Mouse (Mus musculus) MEL (cell line): ENCODE measurements around the gene Nmrk2. TPM values are rescaled to one million over a fixed set of nuclear protein-coding genes. Genes with fewer than 3 reads are reported as not detected.

ENCODE experiments used
- DNase-seq: peaks from one replicate; pipeline ENCODE4 v3.0.0; 2011; ENCODE audit warnings: low read depth, low spot score
- H3K27ac ChIP-seq: 2 replicates; pipeline ENCODE4 v1.5.1; 2012; ENCODE audit warnings: low read depth, mild to moderate bottlenecking, control low read depth, low read length, moderate library complexity; ENCODE audit not compliant: control insufficient read depth
- H3K27me3 ChIP-seq, 2 experiments: fragments of 150-350 bp in 1 of 2; sonication (generic) in 1 of 2; 2 replicates each; pipeline ENCODE4 v1.6.1; 2012; ENCODE audit warnings: low read length in 2 of 2, mild to moderate bottlenecking in 2 of 2, improper control_type of control experiment in 1 of 2, moderate library complexity in 1 of 2; ENCODE audit not compliant: insufficient read depth in 2 of 2, control insufficient read depth in 1 of 2
- H3K36me3 ChIP-seq, 2 experiments: 2 replicates each; pipeline ENCODE4 v1.6.1; 2012 to 2014; ENCODE audit warnings: low read length in 2 of 2, improper control_type of control experiment in 1 of 2, inconsistent platforms in 1 of 2, mild to moderate bottlenecking in 1 of 2; ENCODE audit not compliant: insufficient read depth in 2 of 2, control insufficient read depth in 1 of 2
- H3K4me1 ChIP-seq, 2 experiments: fragments of 150-350 bp in 1 of 2; sonication (generic) in 1 of 2; 2 replicates each; pipeline ENCODE4 v1.6.1; 2012; ENCODE audit warnings: low read length in 2 of 2, improper control_type of control experiment in 1 of 2, mild to moderate bottlenecking in 1 of 2; ENCODE audit not compliant: insufficient read depth in 2 of 2, control insufficient read depth in 1 of 2
- H3K4me3 ChIP-seq, 2 experiments: fragments of 150-350 bp in 1 of 2; sonication (generic) in 1 of 2; 2 replicates each; pipeline ENCODE4 v1.5.1; 2012; ENCODE audit warnings: low read depth in 2 of 2, low read length in 2 of 2, mild to moderate bottlenecking in 2 of 2, moderate library complexity in 2 of 2, control low read depth in 1 of 2, improper control_type of control experiment in 1 of 2; ENCODE audit not compliant: control insufficient read depth in 1 of 2, insufficient read depth in 1 of 2
- H3K79me2 ChIP-seq: 2 replicates; pipeline ENCODE4 v1.6.1; 2012; ENCODE audit warnings: mild to moderate bottlenecking, low read length, moderate library complexity; ENCODE audit not compliant: control insufficient read depth, poor library complexity, insufficient read depth
- H3K9ac ChIP-seq: 2 replicates; pipeline ENCODE4 v1.6.1; 2012; ENCODE audit warnings: low read depth, mild to moderate bottlenecking, control low read depth, low read length, moderate library complexity; ENCODE audit not compliant: control insufficient read depth, poor library complexity, severe bottlenecking
- H3K9me3 ChIP-seq: fragments of 150-350 bp; sonication (generic); replicated peaks from 2 replicates; pipeline ENCODE4 v1.6.1; 2012; ENCODE audit warnings: mild to moderate bottlenecking, low read length, improper control_type of control experiment, moderate library complexity; ENCODE audit not compliant: insufficient read depth
- BHLHE40 ChIP-seq: IDR thresholded peaks from 2 replicates; pipeline ENCODE4 v1.6.1; 2012; ENCODE audit warnings: low read depth, mild to moderate bottlenecking, inconsistent platforms, low read length, improper control_type of control experiment, borderline replicate concordance
- CHD2 ChIP-seq: IDR thresholded peaks from 2 replicates; pipeline ENCODE4 v1.6.1; 2011; ENCODE audit warnings: low read length, improper control_type of control experiment
- E2F4 ChIP-seq: IDR thresholded peaks from 2 replicates; pipeline ENCODE4 v1.6.1; 2011; ENCODE audit warnings: low read depth, low read length, improper control_type of control experiment, borderline replicate concordance
- ELF1 ChIP-seq: IDR thresholded peaks from 2 replicates; pipeline ENCODE4 v1.6.1; 2014; ENCODE audit warnings: low read depth, mild to moderate bottlenecking, inconsistent platforms, low read length, improper control_type of control experiment, moderate library complexity
- EP300 ChIP-seq, 2 experiments: IDR thresholded peaks; 2 replicates each; pipeline ENCODE4 v1.6.1; 2011; ENCODE audit warnings: improper control_type of control experiment in 2 of 2, low read length in 2 of 2, low read depth in 1 of 2, mild to moderate bottlenecking in 1 of 2
- GABPA ChIP-seq: IDR thresholded peaks from 2 replicates; pipeline ENCODE4 v1.6.1; 2012; ENCODE audit warnings: low read depth, mild to moderate bottlenecking, inconsistent platforms, low read length, improper control_type of control experiment, moderate library complexity
- HCFC1 ChIP-seq: IDR thresholded peaks from 2 replicates; pipeline ENCODE4 v1.6.1; 2012; ENCODE audit warnings: low read depth, mild to moderate bottlenecking, inconsistent platforms, low read length, improper control_type of control experiment, moderate library complexity
- JUND ChIP-seq: IDR thresholded peaks from 2 replicates; pipeline ENCODE4 v1.6.1; 2011; ENCODE audit warnings: low read depth, mild to moderate bottlenecking, improper control_type of control experiment, low read length
- MAFK ChIP-seq: IDR thresholded peaks from 2 replicates; pipeline ENCODE4 v1.6.1; 2011; ENCODE audit warnings: low read depth, mild to moderate bottlenecking, low read length, improper control_type of control experiment, borderline replicate concordance
- MAZ ChIP-seq: IDR thresholded peaks from 2 replicates; pipeline ENCODE4 v1.6.1; 2012; ENCODE audit warnings: low read depth, mild to moderate bottlenecking, inconsistent platforms, low read length, improper control_type of control experiment
- MYB ChIP-seq: IDR thresholded peaks from 2 replicates; pipeline ENCODE4 v1.6.1; 2011; ENCODE audit warnings: mild to moderate bottlenecking, low read depth, low read length, improper control_type of control experiment
- NRF1 ChIP-seq: IDR thresholded peaks from 2 replicates; pipeline ENCODE4 v1.6.1; 2014; ENCODE audit warnings: low read depth, mild to moderate bottlenecking, inconsistent platforms, low read length, improper control_type of control experiment, moderate library complexity; ENCODE audit not compliant: poor library complexity, insufficient read depth, severe bottlenecking
- POLR2A ChIP-seq, 2 experiments: IDR thresholded peaks; 2 replicates each; pipeline ENCODE4 v1.6.1; 2011 to 2012; ENCODE audit warnings: low read length in 2 of 2, mild to moderate bottlenecking in 2 of 2, control low read depth in 1 of 2, improper control_type of control experiment in 1 of 2, low read depth in 1 of 2, moderate library complexity in 1 of 2; ENCODE audit not compliant: control insufficient read depth in 1 of 2, insufficient read depth in 1 of 2, poor library complexity in 1 of 2
- POLR2AphosphoS5 ChIP-seq: IDR thresholded peaks from 2 replicates; pipeline ENCODE4 v1.6.1; 2012; ENCODE audit warnings: low read depth, borderline replicate concordance, mild to moderate bottlenecking, inconsistent platforms, low read length, moderate library complexity, mixed read lengths
- RAD21 ChIP-seq: IDR thresholded peaks from 2 replicates; pipeline ENCODE4 v1.6.1; 2011; ENCODE audit warnings: mild to moderate bottlenecking, low read depth, low read length, improper control_type of control experiment
- USF1 ChIP-seq: IDR thresholded peaks from 2 replicates; pipeline ENCODE4 v1.6.1; 2014; ENCODE audit warnings: low read depth, mild to moderate bottlenecking, inconsistent platforms, low read length, improper control_type of control experiment, moderate library complexity
- USF2 ChIP-seq, 2 experiments: IDR thresholded peaks; 2 replicates each; pipeline ENCODE4 v1.6.1; 2011 to 2012; ENCODE audit warnings: improper control_type of control experiment in 2 of 2, low read length in 2 of 2, borderline replicate concordance in 1 of 2, inconsistent platforms in 1 of 2, low read depth in 1 of 2, mild to moderate bottlenecking in 1 of 2; ENCODE audit not compliant: insufficient read depth in 1 of 2
- ZKSCAN1 ChIP-seq: IDR thresholded peaks from 2 replicates; pipeline ENCODE4 v1.6.1; 2012; ENCODE audit warnings: low read depth, mild to moderate bottlenecking, inconsistent platforms, low read length, improper control_type of control experiment, moderate library complexity
- polyA plus RNA-seq, 2 experiments: library from polyadenylated mRNA; stranded (reverse) in 1 of 2; unstranded in 1 of 2; fragments of >175 nt in 1 of 2; fragments of >200 nt in 1 of 2; gene quantifications; 2 replicates each; pipeline versions ENCODE4 v1.2.1 to v1.2.4; 2012; ENCODE audit warnings: low replicate concordance in 2 of 2, low read depth in 1 of 2; ENCODE audit not compliant: insufficient read length in 2 of 2, insufficient read depth in 1 of 2, missing spikeins in 1 of 2
- total RNA-seq: library from RNA; depleted of rRNA; stranded (reverse); fragments of 300-350 nt; gene quantifications from 2 replicates; pipeline ENCODE4 v1.2.3, GENCODE M21; 2012

Gene Nmrk2
- total and polyA plus RNA-seq, 3 experiments = not detected

DNA sequence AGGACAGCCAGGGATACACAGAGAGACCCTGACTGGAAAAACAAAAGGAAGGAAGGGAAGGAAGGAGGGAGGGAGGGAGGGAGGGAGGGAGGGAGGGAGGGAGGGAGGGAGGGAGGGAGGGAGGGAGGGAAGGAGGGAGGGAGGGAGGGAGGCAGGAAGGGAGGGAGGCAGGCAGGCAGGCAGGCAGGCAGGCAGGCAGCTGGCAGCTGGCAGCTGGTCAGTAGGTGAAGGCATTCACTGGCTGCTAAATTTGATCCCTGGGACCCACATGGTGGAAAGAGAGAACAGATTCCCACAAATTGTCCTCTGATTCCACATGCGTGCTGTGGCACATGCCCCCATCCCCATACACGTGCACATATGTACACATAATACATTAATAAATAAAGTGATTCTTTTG, 36.8 kb upstream of the Nmrk2 start:
- no peaks in the 10 kb centered on the region for H3K27me3 ChIP-seq
- DNase-seq = no peak
- peaks cover 0 to under 1% of the 10 kb centered on the region in 2 experiments; a peak in 1 of 4 replicates for H3K4me1 ChIP-seq
- H3K9me3 ChIP-seq = no peaks in the 10 kb centered on the region
- no peaks in the 10 kb centered on the region for H3K79me2 ChIP-seq
- H3K27ac ChIP-seq = no peak overlapping the region
- no peak overlapping the region for H3K9ac ChIP-seq
- H3K36me3 ChIP-seq = no peaks in the 10 kb centered on the region
- no peak overlapping the region for H3K4me3 ChIP-seq
- TF ChIP-seq NRF1 = no peak
- TF ChIP-seq ELF1 = no peak
- TF ChIP-seq RAD21 = no peak
- no peak for TF ChIP-seq BHLHE40
- TF ChIP-seq CHD2 = no peak
- TF ChIP-seq POLR2AphosphoS5 = no peak
- no peak for TF ChIP-seq ZKSCAN1
- TF ChIP-seq MAFK = no peak
- TF ChIP-seq JUND = no peak
- TF ChIP-seq USF2 (IDR thresholded peaks at IDR 0.05; ENCODE audit: borderline replicate concordance in 1 of 2, insufficient read depth in 1 of 2, low read depth in 1 of 2, low read length in 2 of 2) = no peak
- TF ChIP-seq EP300 (IDR thresholded peaks at IDR 0.05; ENCODE audit: low read depth in 1 of 2, low read length in 2 of 2) = no peak
- no peak for TF ChIP-seq MYB
- no peak for TF ChIP-seq MAZ
- no peak for TF ChIP-seq POLR2A (IDR thresholded peaks at IDR 0.05; ENCODE audit: control insufficient read depth in 1 of 2, insufficient read depth in 1 of 2, low read depth in 1 of 2, low read length in 2 of 2, poor library complexity in 1 of 2)
- TF ChIP-seq GABPA = no peak

GRCm38 (mm10) chr10:81236471-81237268, 34.8 kb upstream of the Nmrk2 start:
- Histone ChIP-seq H3K4me3 (no peak overlapping the region), H3K4me1 (peaks cover 0 to 12% of the 10 kb centered on the region in 2 experiments; a peak in 2 of 4 replicates), H3K27me3 (no peaks in the 10 kb centered on the region), H3K9me3 (no peaks in the 10 kb centered on the region), H3K79me2 (no peaks in the 10 kb centered on the region), H3K27ac (no peak overlapping the region), H3K9ac (no peak overlapping the region), H3K36me3 (peaks cover 0 to 7% of the 10 kb centered on the region in 2 experiments; a peak in 2 of 4 replicates)
- no peak for TF ChIP-seq MYB
- no peak for TF ChIP-seq E2F4
- TF ChIP-seq USF1 = no peak
- no peak for TF ChIP-seq BHLHE40
- TF ChIP-seq HCFC1 = no peak
- no peak for DNase-seq
